Mouse (Mus musculus) heart, embryonic 10.5 days (tissue): ENCODE measurements around the gene Stag1. TPM values are rescaled to one million over a fixed set of nuclear protein-coding genes. Genes with fewer than 3 reads are reported as not detected.

Source experiments
- DNase-seq: peaks from one replicate; pipeline ENCODE4 v3.0.0-alpha.2; 2017; ENCODE audit warnings: low spot score
- H3K27ac ChIP-seq: fragments of 300-500 bp; sonication (generic); 2 replicates; pipeline ENCODE4 v1.5.1; 2016; ENCODE audit warnings: mild to moderate bottlenecking
- H3K27me3 ChIP-seq: fragments of 300-500 bp; sonication (generic); 2 replicates; pipeline ENCODE4 v1.6.1; 2016; ENCODE audit warnings: mild to moderate bottlenecking; ENCODE audit not compliant: poor library complexity, insufficient read depth, severe bottlenecking
- H3K36me3 ChIP-seq: fragments of 300-500 bp; sonication (generic); 2 replicates; pipeline ENCODE4 v1.6.1; 2016; ENCODE audit warnings: mild to moderate bottlenecking, moderate library complexity
- H3K4me1 ChIP-seq: fragments of 300-500 bp; sonication (generic); 2 replicates; pipeline ENCODE4 v1.6.1; 2016; ENCODE audit warnings: mild to moderate bottlenecking
- H3K4me3 ChIP-seq: fragments of 300-500 bp; sonication (generic); 2 replicates; pipeline ENCODE4 v1.5.1; 2016; ENCODE audit warnings: mild to moderate bottlenecking, moderate library complexity
- H3K9me3 ChIP-seq: fragments of 300-500 bp; sonication (generic); 2 replicates; pipeline ENCODE4 v1.6.1; 2016; ENCODE audit warnings: mild to moderate bottlenecking, moderate library complexity
- WGBS: fragments of 180-500 bp; shearing (Covaris S2); methylation state at CpG from one replicate; pipeline ENCODE4 v1.1.7; 2016; 5-methylcytosine and 5-hydroxymethylcytosine counted together
- polyA plus RNA-seq: library from polyadenylated mRNA; unstranded; fragments of >200 nt; fragmentation: Nextera tagmentation; extraction: Ambion mirVana; gene quantifications from 2 replicates; pipeline ENCODE4 v1.2.1, GENCODE M21; 2016

Stag1 gene
- polyA plus RNA-seq, 1 experiment from 2014 or later, result 38.1 TPM

GRCm38 (mm10) chr9:100992191-100992590 is 394.6 kb downstream of the Stag1 start:
- Histone ChIP-seq H3K4me1 (no peaks in the 10 kb centered on the region), H3K27ac (no peak overlapping the region), H3K27me3 (no peaks in the 10 kb centered on the region), H3K4me3 (no peak overlapping the region), H3K36me3 (peaks cover 33% of the 10 kb centered on the region), H3K9me3 (no peaks in the 10 kb centered on the region)
- 83% methylated on average over 2 of the region's 2 CpGs for WGBS
- peak; percentile 30 for DNase-seq

DNA sequence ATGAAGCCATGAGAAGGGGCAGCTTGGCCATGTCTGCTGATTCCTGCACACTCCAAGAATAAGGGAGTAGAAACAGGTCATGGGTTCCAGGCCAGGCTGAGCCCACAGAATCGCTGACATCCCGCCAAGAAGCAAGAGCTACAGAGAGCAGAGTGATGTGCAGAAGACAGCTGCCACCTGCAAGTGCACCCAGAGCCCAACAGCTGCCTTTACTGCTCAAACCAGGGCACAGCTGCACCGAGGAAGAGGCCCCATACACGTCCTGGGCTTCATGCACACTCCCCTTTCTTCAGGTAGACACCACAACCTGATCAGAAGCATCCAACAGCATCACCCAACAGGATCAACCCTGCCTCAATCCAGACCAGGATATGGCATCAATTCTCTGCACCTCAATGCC is 396.3 kb downstream of the Stag1 start:
- DNase-seq, result peak; percentile 65
- peaks cover 41% of the 10 kb centered on the region for H3K36me3 ChIP-seq

GRCm38 (mm10) chr9:100997138-100997537 is 399.5 kb downstream of the Stag1 start:
- Histone ChIP-seq H3K4me1 (no peaks in the 10 kb centered on the region), H3K36me3 (peaks cover 41% of the 10 kb centered on the region), H3K9me3 (no peaks in the 10 kb centered on the region), H3K27ac (no peak overlapping the region), H3K27me3 (no peaks in the 10 kb centered on the region), H3K4me3 (no peak overlapping the region)
- no peak for DNase-seq
- WGBS, result 76% methylated on average over 2 of the region's 2 CpGs

More for the DNA sequence above, 396.3 kb downstream of the Stag1 start:
- Histone ChIP-seq H3K9me3 (no peaks in the 10 kb centered on the region), H3K27ac (no peak overlapping the region), H3K4me3 (no peak overlapping the region), H3K4me1 (no peaks in the 10 kb centered on the region), H3K27me3 (no peaks in the 10 kb centered on the region)
- 87% methylated on average over 4 of the region's 4 CpGs for WGBS

- no peaks in the 10 kb centered on the region for H3K4me1 ChIP-seq
- H3K27me3 ChIP-seq, result no peaks in the 10 kb centered on the region
- no peak for DNase-seq
- peaks cover 3% of the 10 kb centered on the region; the same call in 1 of the 2 replicates for H3K9me3 ChIP-seq
- H3K27ac ChIP-seq, result no peak overlapping the region
- H3K4me3 ChIP-seq, result no peak overlapping the region
- WGBS, result 91% methylated on average over 4 of the region's 4 CpGs
- peaks cover 37% of the 10 kb centered on the region for H3K36me3 ChIP-seq
Measured at GRCm38 (mm10) chr9:101002053-101002452, 404.5 kb downstream of the Stag1 start.

GRCm38 (mm10) chr9:101002841-101003240 is 405.2 kb downstream of the Stag1 start:
- peaks cover 33% of the 10 kb centered on the region for H3K36me3 ChIP-seq
- H3K4me3 ChIP-seq, result no peak overlapping the region
- H3K27me3 ChIP-seq, result no peaks in the 10 kb centered on the region
- H3K27ac ChIP-seq, result no peak overlapping the region
- H3K9me3 ChIP-seq, result peaks cover 3% of the 10 kb centered on the region; the same call in 1 of the 2 replicates
- no peaks in the 10 kb centered on the region for H3K4me1 ChIP-seq
- WGBS, result 87% methylated on average over 8 of the region's 8 CpGs
- DNase-seq, result no peak

DNA sequence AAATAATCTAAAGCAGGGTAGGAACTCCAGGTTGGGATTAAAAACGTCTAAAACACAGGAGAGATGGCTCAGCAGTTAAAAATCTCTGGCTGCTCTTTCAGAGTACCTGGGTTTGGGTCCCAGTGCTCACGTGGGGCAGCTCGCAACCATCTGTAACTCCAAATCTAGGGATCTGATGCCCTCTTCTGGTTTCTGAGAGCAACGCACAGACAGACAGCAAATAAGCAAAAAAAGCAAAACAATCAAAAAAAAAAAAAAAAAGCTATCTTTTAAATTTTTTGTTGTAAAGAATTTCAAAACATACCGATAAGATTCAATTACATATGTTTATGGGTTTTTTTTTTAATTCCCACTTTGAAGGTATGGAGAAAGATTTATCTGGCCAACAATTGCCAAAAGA is 405.7 kb downstream of the Stag1 start:
- Histone ChIP-seq H3K4me1 (no peaks in the 10 kb centered on the region), H3K4me3 (no peak overlapping the region), H3K9me3 (peaks cover 3% of the 10 kb centered on the region; the same call in 1 of the 2 replicates), H3K27ac (no peak overlapping the region), H3K36me3 (peaks cover 30% of the 10 kb centered on the region), H3K27me3 (no peaks in the 10 kb centered on the region)
- no peak for DNase-seq
- WGBS, result 87% methylated on average over 5 of the region's 5 CpGs

- 70% methylated on average over 4 of the region's 4 CpGs for WGBS
- no peak for DNase-seq
- Histone ChIP-seq H3K27ac (no peak overlapping the region), H3K4me1 (no peaks in the 10 kb centered on the region), H3K27me3 (no peaks in the 10 kb centered on the region), H3K36me3 (peaks cover 20% of the 10 kb centered on the region; the same call in 1 of the 2 replicates), H3K4me3 (no peak overlapping the region), H3K9me3 (peaks cover 3% of the 10 kb centered on the region; the same call in 1 of the 2 replicates)
Measured at GRCm38 (mm10) chr9:101005866-101006265, 408.3 kb downstream of the Stag1 start.

Other genes with a start within 250 kb of the Stag1 start
- 1.2 and 1.4 TPM in 2 replicates for gene Il20rb, start 111.0 kb upstream of the Stag1 start, polyA plus RNA-seq
- gene Nck1, start 51.7 kb upstream of the Stag1 start, polyA plus RNA-seq, result 50.3 and 61.2 TPM in 2 replicates
- 9.0 and 11.0 TPM in 2 replicates for gene Slc35g2, start 26.7 kb upstream of the Stag1 start, polyA plus RNA-seq